In the genomic region with DNA sequence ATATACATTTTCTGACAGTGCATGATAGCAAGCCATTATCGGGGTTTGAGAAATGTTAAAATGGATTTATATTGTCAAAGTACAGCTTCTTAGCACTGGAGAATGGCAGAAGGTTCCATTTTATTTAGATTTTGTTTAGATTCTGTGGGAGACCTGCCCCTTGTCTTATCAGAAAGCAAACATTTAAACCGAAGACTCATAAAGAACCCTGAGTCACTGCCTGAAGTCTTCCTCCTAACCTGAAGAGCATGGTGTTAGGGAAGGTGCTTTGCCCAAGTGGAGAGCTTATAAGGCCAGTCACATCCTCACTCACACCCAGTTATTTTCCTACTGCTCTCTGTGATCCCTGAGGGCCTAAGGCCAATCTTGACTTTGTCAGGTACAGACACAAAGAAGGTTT, we compare ENCODE assay signal across 28 mouse cellular contexts. TPM values are rescaled to one million over a fixed set of nuclear protein-coding genes. Genes with fewer than 3 reads are reported as not detected.
DNase-seq lines count a peak whose midpoint lies in the region; ATAC-seq lines count a peak whose summit lies in the region.
"Had no signal": no experiment of that assay in that cellular context is flagged by ENCODE, and none has a peak within 500 bp of the region (broad histone marks: within the 10 kb centered on the region; RNA-seq: fewer than 3 reads in every experiment).

No protein-coding gene starts in this region.

- no peaks in the 10 kb centered on the region for H3K36me3 ChIP-seq in liver, embryonic 12.5 days
- H3K36me3 ChIP-seq: embryonic facial prominence, embryonic 10.5 days; embryonic facial prominence, embryonic 13.5 days; forebrain, embryonic 12.5 days; forebrain, embryonic 15.5 days; heart, embryonic 15.5 days; hindbrain, embryonic 15.5 days had no signal

- H3K27ac ChIP-seq in liver, embryonic 12.5 days = no peak overlapping the region
- H3K27ac ChIP-seq in brown adipose tissue, adult 24 weeks (replicated peaks; ENCODE audit: low read depth, low read length) = peak overlapping the region; percentile 47; the same call in 1 of the 2 replicates
- H3K27ac ChIP-seq: embryonic facial prominence, embryonic 10.5 days; embryonic facial prominence, embryonic 13.5 days; forebrain, embryonic 12.5 days; forebrain, embryonic 15.5 days; heart, embryonic 15.5 days; hindbrain, embryonic 15.5 days had no signal

- 43% methylated on average over 2 of the region's 2 CpGs for WGBS in liver, embryonic 12.5 days (ENCODE audit: insufficient replicate concordance)

- no peak overlapping the region for H3K9ac ChIP-seq in liver, embryonic 12.5 days
- H3K9ac ChIP-seq: embryonic facial prominence, embryonic 13.5 days; forebrain, embryonic 12.5 days; forebrain, embryonic 15.5 days; heart, embryonic 12.5 days; heart, embryonic 15.5 days; hindbrain, embryonic 15.5 days had no signal

- H3K27me3 ChIP-seq in liver, embryonic 12.5 days (replicated peaks) = no peaks in the 10 kb centered on the region
- H3K27me3 ChIP-seq: embryonic facial prominence, embryonic 13.5 days; forebrain, embryonic 12.5 days; forebrain, embryonic 15.5 days; heart, embryonic 12.5 days; heart, embryonic 15.5 days; hindbrain, embryonic 15.5 days had no signal

- peak; percentile 40; the same call in 1 of the 2 replicates for ATAC-seq in liver, embryonic 12.5 days
- ATAC-seq in megakaryocyte progenitor cell, adult 5-6 weeks (replicated peaks; ENCODE audit: poor library complexity) = peak; percentile 53
- ATAC-seq: CD4-positive, CD25-positive, alpha-beta regulatory T cell, adult 4 months; forebrain, embryonic 15.5 days; Patski had no signal

- H3K9me3 ChIP-seq in liver, embryonic 12.5 days (replicated peaks) = no peaks in the 10 kb centered on the region
- H3K9me3 ChIP-seq: embryonic facial prominence, embryonic 10.5 days; embryonic facial prominence, embryonic 13.5 days; forebrain, embryonic 12.5 days; forebrain, embryonic 15.5 days; heart, embryonic 12.5 days; heart, embryonic 15.5 days; hindbrain, embryonic 15.5 days had no signal

- H3K4me3 ChIP-seq in liver, embryonic 12.5 days = no peak overlapping the region
- no peak overlapping the region for H3K4me3 ChIP-seq in brown adipose tissue, adult 24 weeks (ENCODE audit: insufficient read depth, low read depth, low read length)
- H3K4me3 ChIP-seq: embryonic facial prominence, embryonic 10.5 days; embryonic facial prominence, embryonic 13.5 days; erythroblast, embryonic 14.5 days; forebrain, embryonic 12.5 days; forebrain, embryonic 15.5 days; heart, embryonic 12.5 days; heart, embryonic 15.5 days; hindbrain, embryonic 15.5 days had no signal

- no peak for DNase-seq in liver
- no peak for DNase-seq in layer of hippocampus, adult 11-12 months (ENCODE audit: low spot score)
- no peak for DNase-seq in gastrocnemius, postnatal 4 days (ENCODE audit: low spot score in 2 of 2)
- DNase-seq: adrenal gland, postnatal 10 days; adrenal gland, postnatal 36 days; cerebellum, adult 11 months; cerebellum, adult 8-10 months; cerebellum, postnatal 10 days; cerebellum, postnatal 36 days; embryo, embryonic 11 days; gastrocnemius, postnatal 10 days; gastrocnemius, postnatal 36 days; heart, adult 11 months; heart, postnatal 10 days; heart, postnatal 4 days had no signal

- no peaks in the 10 kb centered on the region for H3K4me1 ChIP-seq in liver, embryonic 12.5 days
- peaks cover 8% of the 10 kb centered on the region; the same call in 1 of the 2 replicates for H3K4me1 ChIP-seq in brown adipose tissue, adult 24 weeks (ENCODE audit: control insufficient read depth, insufficient read depth, insufficient read length, low read length)
- H3K4me1 ChIP-seq: embryonic facial prominence, embryonic 10.5 days; embryonic facial prominence, embryonic 13.5 days; forebrain, embryonic 12.5 days; forebrain, embryonic 15.5 days; heart, embryonic 12.5 days; heart, embryonic 15.5 days; hindbrain, embryonic 15.5 days had no signal

- no peak overlapping the region for H3K4me2 ChIP-seq in liver, embryonic 12.5 days
- H3K4me2 ChIP-seq: embryonic facial prominence, embryonic 13.5 days; forebrain, embryonic 12.5 days; forebrain, embryonic 15.5 days; heart, embryonic 12.5 days; heart, embryonic 15.5 days; hindbrain, embryonic 15.5 days had no signal

RNA-seq across cellular contexts. Expression of a gene that starts 18.4 kb away (rescaled TPM):
- 26.6 and 28.3 TPM in 2 replicates for polyA plus RNA-seq in liver, embryonic 12.5 days (2016; fragmentation: Nextera tagmentation; extraction: Ambion mirVana)
- 28.4 and 46.9 TPM in 2 replicates for polyA plus RNA-seq in brown adipose tissue, adult 24 weeks (2012; ENCODE audit: insufficient read depth, insufficient read length, missing spikeins)
- total RNA-seq in megakaryocyte progenitor cell, adult 5-6 weeks (2015) = 177 and 202 TPM in 2 replicates
- 240 and 266 TPM in 2 replicates for total RNA-seq in megakaryocyte progenitor cell, adult 5-6 weeks (2017)
- total RNA-seq in gastrocnemius, postnatal 4 days (2021) = 100 to 1,000 TPM; 225 to 262 TPM
